Mouse (Mus musculus) erythroblast, embryonic 14.5 days (primary cell): ENCODE measurements around the gene Atp7a.

Experiments used
- GATA1 ChIP-seq: IDR thresholded peaks from 2 replicates; pipeline ENCODE4 v1.6.1; 2012; ENCODE audit warnings: low read length, inconsistent platforms, mixed read lengths
- TAL1 ChIP-seq: IDR thresholded peaks from 3 replicates; pipeline ENCODE4 v1.6.1; 2012; ENCODE audit warnings: low read length, inconsistent platforms, mixed read lengths

DNA sequence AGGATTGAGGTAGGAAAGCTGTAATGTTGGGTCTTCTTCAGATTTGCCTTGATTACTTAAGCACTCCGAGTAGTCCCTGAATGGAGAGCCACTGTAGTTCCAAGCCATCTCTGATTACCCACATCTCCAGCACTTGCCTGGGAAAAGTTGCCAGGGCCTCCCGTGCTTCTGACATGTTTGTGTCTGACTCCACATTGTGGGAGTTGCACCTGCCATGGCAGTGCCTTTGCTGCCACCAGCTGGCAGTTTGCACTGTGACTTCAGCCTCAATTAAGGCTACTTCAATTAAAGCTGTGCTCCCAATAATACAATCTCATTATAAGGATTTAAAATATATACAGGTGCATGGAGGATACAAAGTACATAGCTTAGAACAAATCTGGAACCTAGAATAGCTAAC lies 78.4 kb downstream of the Atp7a start:
- TF ChIP-seq GATA1: no peak
- no peak for TF ChIP-seq TAL1
